Mouse (Mus musculus): Measurements from ENCODE around the gene Cerk. TPM values are rescaled to one million over a fixed set of nuclear protein-coding genes. Genes with fewer than 3 reads are reported as not detected.
A peak's percentile ranks its signal among the peaks of the same experiment; 100 is the strongest.

Gene Cerk
- polyA plus RNA-seq, 1 experiment from 2014 or later: 23.5 TPM

- Histone ChIP-seq H3K27me3 (no peaks in the 10 kb centered on the region), H3K4me3 (no peak overlapping the region), H3K36me3 (no peaks in the 10 kb centered on the region), H3K4me1 (peaks cover 11% of the 10 kb centered on the region), H3K27ac (replicated peaks) (no peak overlapping the region), H3K9ac (replicated peaks) (no peak overlapping the region), H3K4me2 (replicated peaks) (no peak overlapping the region), H3K9me3 (no peaks in the 10 kb centered on the region)
- no peak for ATAC-seq (replicated peaks)
- WGBS: 85% methylated on average over 21 of the region's 22 CpGs
These were observed 8.9 kb downstream of the Cerk start for GRCm38 (mm10) chr15:86176771-86177702.

DNA sequence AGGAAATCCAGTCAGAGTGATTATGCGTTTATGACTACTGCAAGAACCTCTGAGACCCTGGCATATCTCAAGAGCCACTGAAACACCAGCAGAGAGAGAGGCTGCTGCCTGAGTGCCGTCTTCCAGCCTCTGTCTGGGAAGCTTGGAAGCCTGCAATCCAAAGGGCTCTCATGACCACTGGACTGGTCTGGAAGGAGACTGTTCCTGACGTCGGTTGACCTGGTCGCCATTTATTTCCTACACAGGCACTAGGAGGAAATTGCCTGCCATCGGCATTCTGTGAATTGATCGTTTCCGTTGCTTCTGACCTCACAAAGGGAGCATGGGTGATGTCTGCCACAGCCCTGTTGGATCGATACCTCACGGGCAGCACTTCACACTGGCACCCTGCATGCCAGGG, 9.8 kb downstream of the Cerk start:
- H3K4me2 ChIP-seq (replicated peaks): no peak overlapping the region
- no peaks in the 10 kb centered on the region for H3K27me3 ChIP-seq
- no peaks in the 10 kb centered on the region for H3K36me3 ChIP-seq
- ATAC-seq (replicated peaks): no peak
- H3K9ac ChIP-seq (replicated peaks): no peak overlapping the region
- no peaks in the 10 kb centered on the region for H3K9me3 ChIP-seq
- no peak overlapping the region for H3K27ac ChIP-seq (replicated peaks)
- no peak overlapping the region for H3K4me3 ChIP-seq
- peaks cover 10% of the 10 kb centered on the region for H3K4me1 ChIP-seq
- 92% methylated on average over 10 of the region's 10 CpGs for WGBS

GRCm38 (mm10) chr15:86175253-86176050, 10.5 kb downstream of the Cerk start:
- 77% methylated on average over 3 of the region's 3 CpGs for WGBS
- H3K9me3 ChIP-seq: no peaks in the 10 kb centered on the region
- no peak overlapping the region for H3K4me2 ChIP-seq (replicated peaks)
- peaks cover 10% of the 10 kb centered on the region for H3K4me1 ChIP-seq
- no peak overlapping the region for H3K9ac ChIP-seq (replicated peaks)
- H3K27me3 ChIP-seq: no peaks in the 10 kb centered on the region
- H3K4me3 ChIP-seq: no peak overlapping the region
- no peak overlapping the region for H3K27ac ChIP-seq (replicated peaks)
- no peaks in the 10 kb centered on the region for H3K36me3 ChIP-seq
- ATAC-seq (replicated peaks): no peak

GRCm38 (mm10) chr15:86173136-86173985, 12.6 kb downstream of the Cerk start:
- no peak overlapping the region for H3K9ac ChIP-seq (replicated peaks)

GRCm38 (mm10) chr15:86172526-86172925, 13.4 kb downstream of the Cerk start:
- H3K4me2 ChIP-seq (replicated peaks): no peak overlapping the region
- no peak overlapping the region for H3K9ac ChIP-seq (replicated peaks)
- no peak overlapping the region for H3K27ac ChIP-seq (replicated peaks)
- H3K4me1 ChIP-seq: peaks cover 19% of the 10 kb centered on the region
- H3K27me3 ChIP-seq: no peaks in the 10 kb centered on the region
- H3K4me3 ChIP-seq: no peak overlapping the region
- WGBS: 77% methylated on average over 6 of the region's 6 CpGs
- ATAC-seq (replicated peaks): no peak
- no peaks in the 10 kb centered on the region for H3K36me3 ChIP-seq
- no peaks in the 10 kb centered on the region for H3K9me3 ChIP-seq

More at GRCm38 (mm10) chr15:86173136-86173985, 12.6 kb downstream of the Cerk start:
- no peaks in the 10 kb centered on the region for H3K9me3 ChIP-seq
- 47% methylated on average over 16 of the region's 16 CpGs for WGBS
- no peak overlapping the region for H3K4me3 ChIP-seq
- peaks cover 18% of the 10 kb centered on the region for H3K4me1 ChIP-seq
- no peak for ATAC-seq (replicated peaks)
- H3K27me3 ChIP-seq: no peaks in the 10 kb centered on the region
- H3K4me2 ChIP-seq (replicated peaks): no peak overlapping the region
- H3K27ac ChIP-seq (replicated peaks): no peak overlapping the region
- H3K36me3 ChIP-seq: no peaks in the 10 kb centered on the region

DNA sequence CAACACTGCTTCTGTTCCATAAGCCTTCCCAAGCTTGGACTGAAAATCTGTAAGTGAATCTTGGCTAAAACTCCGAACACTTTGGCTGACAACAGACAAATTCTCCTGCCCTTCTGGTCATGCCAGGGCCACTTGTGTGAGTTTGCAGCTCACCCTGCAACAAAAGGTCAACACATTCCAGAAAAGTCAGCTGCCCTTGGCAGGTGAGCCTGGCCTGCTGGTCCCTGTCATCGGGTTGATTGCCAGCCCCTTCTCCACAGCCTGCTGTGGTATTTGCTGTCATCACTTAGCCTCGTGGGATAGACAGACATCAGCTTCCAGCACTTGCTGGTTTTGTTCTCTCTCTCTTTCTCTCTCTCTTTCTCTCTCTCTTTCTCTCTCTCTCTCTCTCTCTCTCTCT, 13.8 kb downstream of the Cerk start:
- H3K4me3 ChIP-seq: no peak overlapping the region
- H3K36me3 ChIP-seq: no peaks in the 10 kb centered on the region
- H3K27me3 ChIP-seq: no peaks in the 10 kb centered on the region
- WGBS: 60% methylated on average over 3 of the region's 3 CpGs
- no peaks in the 10 kb centered on the region for H3K9me3 ChIP-seq
- no peak for ATAC-seq (replicated peaks)
- no peak overlapping the region for H3K4me2 ChIP-seq (replicated peaks)
- H3K4me1 ChIP-seq: peaks cover 19% of the 10 kb centered on the region
- no peak overlapping the region for H3K27ac ChIP-seq (replicated peaks)
- H3K9ac ChIP-seq (replicated peaks): no peak overlapping the region

DNA sequence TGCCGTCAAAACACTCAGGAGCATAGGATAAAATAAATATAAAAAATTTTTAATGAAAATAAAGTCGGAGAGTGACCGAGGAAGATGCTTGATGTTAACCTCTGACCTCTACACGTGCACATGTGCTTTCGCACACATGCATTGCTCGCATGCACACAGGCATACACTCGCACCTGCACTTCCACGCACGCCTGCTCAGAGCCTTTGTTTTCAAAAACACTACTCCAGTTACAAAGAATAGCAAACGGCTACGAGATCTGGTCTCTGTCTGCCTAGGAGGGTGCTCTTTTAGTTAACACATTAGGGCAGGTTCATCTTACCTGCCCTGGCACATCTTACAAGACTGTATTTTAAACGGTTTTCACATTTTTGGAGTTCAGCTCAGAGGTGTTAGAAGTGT, 14.6 kb downstream of the Cerk start:
- 80% methylated on average over 12 of the region's 12 CpGs for WGBS
- Histone ChIP-seq H3K9me3 (no peaks in the 10 kb centered on the region), H3K27ac (replicated peaks) (no peak overlapping the region), H3K27me3 (no peaks in the 10 kb centered on the region), H3K9ac (replicated peaks) (no peak overlapping the region), H3K4me1 (peaks cover 19% of the 10 kb centered on the region), H3K4me2 (replicated peaks) (no peak overlapping the region), H3K36me3 (no peaks in the 10 kb centered on the region), H3K4me3 (no peak overlapping the region)
- ATAC-seq (replicated peaks): no peak

GRCm38 (mm10) chr15:86169817-86170110, 16.2 kb downstream of the Cerk start:
- Histone ChIP-seq H3K4me1 (peaks cover 19% of the 10 kb centered on the region), H3K4me2 (replicated peaks) (no peak overlapping the region), H3K27ac (replicated peaks) (no peak overlapping the region), H3K36me3 (no peaks in the 10 kb centered on the region), H3K9me3 (no peaks in the 10 kb centered on the region), H3K9ac (replicated peaks) (no peak overlapping the region), H3K4me3 (no peak overlapping the region), H3K27me3 (no peaks in the 10 kb centered on the region)
- WGBS: 88% methylated on average over 4 of the region's 4 CpGs
- no peak for ATAC-seq (replicated peaks)

DNA sequence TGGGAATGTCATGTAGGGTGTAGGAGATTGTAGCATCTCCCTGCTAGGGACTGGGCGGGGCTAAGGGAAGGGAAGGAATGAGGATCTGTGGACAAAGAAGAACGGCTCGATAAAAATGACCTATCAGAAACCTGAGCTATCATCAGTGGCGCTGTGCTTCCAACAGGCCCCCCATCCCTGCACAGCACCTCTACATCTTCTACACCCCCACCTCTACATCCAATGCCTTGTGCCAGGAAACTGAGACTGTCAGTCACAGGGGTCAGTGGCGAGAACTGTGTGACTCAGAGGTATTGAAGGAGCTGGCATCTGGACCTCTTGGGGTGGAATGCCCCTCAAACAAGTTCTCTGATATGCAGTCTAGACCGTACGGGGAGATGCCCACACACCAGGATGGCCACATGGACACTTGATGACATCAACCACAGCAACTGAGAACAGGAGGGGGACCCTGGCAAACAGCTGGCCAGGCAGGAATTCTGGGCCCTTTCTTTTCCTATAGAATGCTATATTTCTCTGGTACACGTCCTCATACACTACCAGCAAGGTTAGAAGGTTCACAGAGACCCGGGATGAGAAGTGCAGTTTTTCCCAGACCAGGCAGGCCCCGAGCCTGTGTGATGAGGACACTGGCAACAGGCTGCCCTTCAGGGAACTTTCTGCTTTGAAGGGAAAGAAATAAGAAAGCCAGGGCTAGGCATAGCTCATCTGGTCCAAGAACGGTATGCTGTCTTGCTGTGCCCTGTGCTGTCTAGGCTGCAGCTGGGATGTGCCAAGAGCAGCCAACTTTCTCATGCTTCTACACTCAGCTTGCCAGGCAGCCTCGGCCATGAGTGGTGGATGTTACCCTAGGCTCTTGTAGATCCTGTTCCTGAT, 16.8 kb downstream of the Cerk start:
- Histone ChIP-seq H3K9ac (replicated peaks) (no peak overlapping the region), H3K4me3 (no peak overlapping the region), H3K36me3 (no peaks in the 10 kb centered on the region), H3K27me3 (no peaks in the 10 kb centered on the region), H3K4me1 (peaks cover 19% of the 10 kb centered on the region), H3K4me2 (replicated peaks) (no peak overlapping the region), H3K27ac (replicated peaks) (no peak overlapping the region), H3K9me3 (no peaks in the 10 kb centered on the region)
- no peak for ATAC-seq (replicated peaks)
- WGBS: 87% methylated on average over 12 of the region's 12 CpGs

DNA sequence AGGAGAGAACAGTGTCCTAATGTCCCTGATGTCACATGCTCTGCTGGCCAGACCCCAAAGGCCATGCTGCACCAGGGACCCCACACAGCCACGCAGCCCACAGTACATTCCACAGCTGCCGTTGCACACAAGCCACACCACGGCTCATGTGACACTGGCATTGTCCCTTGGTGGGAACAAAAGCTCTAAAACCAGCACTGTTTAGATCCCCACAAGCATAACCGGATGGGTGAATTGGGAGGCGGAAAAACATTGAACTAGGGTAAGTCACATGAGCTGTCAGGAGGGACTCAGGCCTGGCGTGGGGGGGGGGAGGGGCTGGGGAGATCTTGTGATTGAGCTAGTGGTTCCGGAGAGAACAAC, 17.5 kb downstream of the Cerk start:
- Histone ChIP-seq H3K9me3 (no peaks in the 10 kb centered on the region), H3K4me3 (no peak overlapping the region), H3K4me1 (peaks cover 16% of the 10 kb centered on the region), H3K4me2 (replicated peaks) (no peak overlapping the region), H3K27me3 (no peaks in the 10 kb centered on the region), H3K9ac (replicated peaks) (no peak overlapping the region), H3K36me3 (no peaks in the 10 kb centered on the region), H3K27ac (replicated peaks) (no peak overlapping the region)
- ATAC-seq (replicated peaks): 0 out of 2 replicates have a peak, but pooled peaks have one; percentile 41
- 30% methylated on average over 7 of the region's 7 CpGs for WGBS

DNA sequence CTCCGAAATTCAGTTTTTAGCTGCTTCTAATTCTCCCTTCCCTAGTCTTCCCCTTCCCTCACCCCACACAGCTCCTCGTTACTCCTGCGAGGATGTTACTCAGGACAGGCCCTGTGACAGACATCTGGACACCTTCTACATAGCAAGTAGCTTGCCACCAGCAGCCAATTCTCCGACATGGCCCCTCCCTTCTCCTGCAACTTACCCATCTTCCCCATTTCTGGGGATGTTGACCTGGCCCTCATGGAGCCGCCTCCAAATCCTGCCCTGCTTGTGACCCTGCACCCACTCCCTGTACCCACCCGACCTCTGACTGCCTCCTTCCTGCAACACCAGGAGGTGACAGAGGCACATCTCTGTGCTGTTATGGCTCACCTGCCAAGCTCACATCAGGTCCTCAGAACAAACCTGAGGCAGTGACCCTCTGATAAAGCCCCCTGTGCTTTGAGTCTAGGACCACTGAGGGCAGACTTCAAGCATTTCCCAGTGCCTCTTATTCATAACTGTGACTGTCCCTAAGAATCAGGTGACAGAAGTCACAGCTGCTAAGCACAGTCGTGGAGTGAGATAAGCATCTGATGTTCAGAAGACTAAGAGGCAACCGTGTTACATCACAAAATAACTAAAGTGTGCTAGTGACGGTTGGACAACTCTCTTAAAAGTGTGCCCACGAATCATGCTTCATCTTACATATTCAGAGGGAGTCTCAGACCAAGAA, 18.0 kb downstream of the Cerk start:
- H3K4me3 ChIP-seq: no peak overlapping the region
- no peak overlapping the region for H3K9ac ChIP-seq (replicated peaks)
- no peak overlapping the region for H3K27ac ChIP-seq (replicated peaks)
- 79% methylated on average over 10 of the region's 10 CpGs for WGBS
- no peak for ATAC-seq (replicated peaks)
- no peaks in the 10 kb centered on the region for H3K9me3 ChIP-seq
- H3K27me3 ChIP-seq: no peaks in the 10 kb centered on the region
- H3K36me3 ChIP-seq: no peaks in the 10 kb centered on the region
- H3K4me2 ChIP-seq (replicated peaks): no peak overlapping the region
- H3K4me1 ChIP-seq: peaks cover 11% of the 10 kb centered on the region
